Mouse (Mus musculus) hindbrain, embryonic 15.5 days (tissue): ENCODE measurements around the gene Camta1. TPM values are rescaled to one million over a fixed set of nuclear protein-coding genes. Genes with fewer than 3 reads are reported as not detected.

Experiments
- ATAC-seq: fragments of 200-750 bp; cut with Nextera tagmentation; 2 replicates; pipeline ENCODE4 v1.8.0; 2017; ENCODE audit warnings: low read depth, moderate number of reproducible peaks, moderate TSS enrichment; ENCODE audit not compliant: low FRiP score
- H3K27ac ChIP-seq: fragments of 300-500 bp; sonication (generic); replicated peaks from 2 replicates; pipeline ENCODE4 v1.5.1; 2015; ENCODE audit warnings: mild to moderate bottlenecking, inconsistent platforms
- H3K27me3 ChIP-seq: fragments of 300-500 bp; sonication (generic); 2 replicates; pipeline ENCODE4 v1.6.1; 2015; ENCODE audit warnings: control low read depth, inconsistent platforms
- H3K36me3 ChIP-seq: fragments of 300-500 bp; sonication (generic); 2 replicates; pipeline ENCODE4 v1.6.1; 2015; ENCODE audit warnings: control low read depth, inconsistent platforms
- H3K4me1 ChIP-seq: fragments of 300-500 bp; sonication (generic); replicated peaks from 2 replicates; pipeline ENCODE4 v1.6.1; 2015; ENCODE audit warnings: control low read depth, inconsistent platforms
- H3K4me2 ChIP-seq: fragments of 300-500 bp; sonication (generic); 2 replicates; pipeline ENCODE4 v1.6.1; 2015; ENCODE audit warnings: moderate library complexity, mild to moderate bottlenecking, inconsistent platforms
- H3K4me3 ChIP-seq: fragments of 300-500 bp; sonication (generic); 2 replicates; pipeline ENCODE4 v1.5.1; 2015; ENCODE audit warnings: mild to moderate bottlenecking, inconsistent platforms
- H3K9ac ChIP-seq: fragments of 300-500 bp; sonication (generic); 2 replicates; pipeline ENCODE4 v1.6.1; 2015; ENCODE audit warnings: inconsistent platforms
- H3K9me3 ChIP-seq: fragments of 300-500 bp; sonication (generic); 2 replicates; pipeline ENCODE4 v1.6.1; 2016; ENCODE audit warnings: control low read depth, inconsistent platforms
- WGBS: fragments of 180-500 bp; shearing (Covaris S2); methylation state at CpG from one replicate; pipeline ENCODE4 v1.1.7; 2015; 5-methylcytosine and 5-hydroxymethylcytosine counted together
- polyA plus RNA-seq: library from polyadenylated mRNA; unstranded; fragments of >200 nt; fragmentation: Nextera tagmentation; extraction: Ambion mirVana; gene quantifications from 2 replicates; pipeline ENCODE4 v1.2.1, GENCODE M21; 2015

The Camta1 gene
- polyA plus RNA-seq, 1 experiment from 2014 or later = 150 TPM

GRCm38 (mm10) chr4:151449981-151450380 lies 411.7 kb downstream of the Camta1 start:
- Histone ChIP-seq H3K4me1 (peaks cover 64% of the 10 kb centered on the region), H3K9ac (no peak overlapping the region)
- ATAC-seq = 0 out of 2 replicates have a peak, but pooled peaks have one; percentile 20

GRCm38 (mm10) chr4:151448341-151448740 lies 413.3 kb downstream of the Camta1 start:
- H3K27me3 ChIP-seq = no peaks in the 10 kb centered on the region
- H3K27ac ChIP-seq = no peak overlapping the region
- 86% methylated on average over 2 of the region's 2 CpGs for WGBS

More at GRCm38 (mm10) chr4:151449981-151450380, 411.7 kb downstream of the Camta1 start:
- Histone ChIP-seq H3K27ac (peak overlapping the region; percentile 41; the same call in 1 of the 2 replicates), H3K36me3 (no peaks in the 10 kb centered on the region), H3K4me2 (no peak overlapping the region), H3K9me3 (no peaks in the 10 kb centered on the region), H3K4me3 (no peak overlapping the region), H3K27me3 (no peaks in the 10 kb centered on the region)
- 10% methylated on average over 8 of the region's 8 CpGs for WGBS

GRCm38 (mm10) chr4:151444665-151445064 lies 417.0 kb downstream of the Camta1 start:
- H3K27ac ChIP-seq = no peak overlapping the region
- H3K4me1 ChIP-seq = peaks cover 23% of the 10 kb centered on the region
- no peak overlapping the region for H3K9ac ChIP-seq
- H3K9me3 ChIP-seq = no peaks in the 10 kb centered on the region
- ATAC-seq = no peak
- H3K4me3 ChIP-seq = no peak overlapping the region
- H3K27me3 ChIP-seq = no peaks in the 10 kb centered on the region
- no peak overlapping the region for H3K4me2 ChIP-seq
- WGBS = 90% methylated on average over 4 of the region's 4 CpGs
- H3K36me3 ChIP-seq = no peaks in the 10 kb centered on the region

More at GRCm38 (mm10) chr4:151448341-151448740, 413.3 kb downstream of the Camta1 start:
- Histone ChIP-seq H3K4me2 (no peak overlapping the region), H3K4me1 (peaks cover 55% of the 10 kb centered on the region), H3K9me3 (no peaks in the 10 kb centered on the region), H3K36me3 (no peaks in the 10 kb centered on the region), H3K9ac (no peak overlapping the region), H3K4me3 (no peak overlapping the region)
- ATAC-seq = no peak

- WGBS = 27% methylated on average over 7 of the region's 7 CpGs
- H3K4me1 ChIP-seq = peaks cover 29% of the 10 kb centered on the region
- no peaks in the 10 kb centered on the region for H3K36me3 ChIP-seq
- no peak overlapping the region for H3K4me2 ChIP-seq
- no peak for ATAC-seq
- H3K4me3 ChIP-seq = no peak overlapping the region
- H3K27me3 ChIP-seq = no peaks in the 10 kb centered on the region
- no peak overlapping the region for H3K9ac ChIP-seq
- peak overlapping the region; percentile 52; the same call in 1 of the 2 replicates for H3K27ac ChIP-seq
- H3K9me3 ChIP-seq = no peaks in the 10 kb centered on the region
Measured at GRCm38 (mm10) chr4:151438561-151438960, 423.1 kb downstream of the Camta1 start.

GRCm38 (mm10) chr4:151437859-151438258 lies 423.8 kb downstream of the Camta1 start:
- Histone ChIP-seq H3K27ac (peak overlapping the region; percentile 23; the same call in 1 of the 2 replicates), H3K36me3 (no peaks in the 10 kb centered on the region), H3K27me3 (no peaks in the 10 kb centered on the region), H3K9ac (no peak overlapping the region), H3K9me3 (no peaks in the 10 kb centered on the region), H3K4me3 (no peak overlapping the region), H3K4me1 (peaks cover 29% of the 10 kb centered on the region), H3K4me2 (no peak overlapping the region)
- 63% methylated on average over 11 of the region's 11 CpGs for WGBS
- ATAC-seq = no peak

GRCm38 (mm10) chr4:151425133-151425532 lies 436.5 kb downstream of the Camta1 start:
- 78% methylated on average over 3 of the region's 3 CpGs for whole genome bisulfite sequencing
- Histone ChIP-seq H3K27ac (no peak overlapping the region), H3K4me2 (no peak overlapping the region), H3K27me3 (no peaks in the 10 kb centered on the region), H3K9me3 (peaks cover 12% of the 10 kb centered on the region), H3K4me3 (no peak overlapping the region), H3K4me1 (peaks cover 13% of the 10 kb centered on the region), H3K36me3 (peaks cover 7% of the 10 kb centered on the region; the same call in 1 of the 2 replicates), H3K9ac (no peak overlapping the region)
- no peak for ATAC-seq

- 0 out of 2 replicates have a peak, but pooled peaks have one; percentile 36 for ATAC-seq
- Histone ChIP-seq H3K9me3 (peaks cover 6% of the 10 kb centered on the region; the same call in 1 of the 2 replicates), H3K4me1 (peaks cover 13% of the 10 kb centered on the region), H3K27me3 (no peaks in the 10 kb centered on the region), H3K36me3 (peaks cover 7% of the 10 kb centered on the region; the same call in 1 of the 2 replicates), H3K4me2 (no peak overlapping the region), H3K9ac (no peak overlapping the region), H3K27ac (peak overlapping the region; percentile 73), H3K4me3 (no peak overlapping the region)
- 77% methylated on average over 4 of the region's 4 CpGs for WGBS
Measured at GRCm38 (mm10) chr4:151422922-151423321, 438.8 kb downstream of the Camta1 start.

GRCm38 (mm10) chr4:151422361-151422760 lies 439.3 kb downstream of the Camta1 start:
- no peak overlapping the region for H3K4me3 ChIP-seq
- H3K4me2 ChIP-seq = no peak overlapping the region
- H3K9me3 ChIP-seq = peaks cover 4% of the 10 kb centered on the region; the same call in 1 of the 2 replicates
- peaks cover 13% of the 10 kb centered on the region for H3K4me1 ChIP-seq
- H3K27me3 ChIP-seq = no peaks in the 10 kb centered on the region
- H3K27ac ChIP-seq = 0 out of 2 replicates have a peak overlapping the region, but pooled peaks have one; percentile 1
- no peak overlapping the region for H3K9ac ChIP-seq
- WGBS = 50% methylated on average over 8 of the region's 8 CpGs
- peaks cover 3% of the 10 kb centered on the region; the same call in 1 of the 2 replicates for H3K36me3 ChIP-seq
- no peak for ATAC-seq

GRCm38 (mm10) chr4:151418344-151418875 lies 443.3 kb downstream of the Camta1 start:
- Histone ChIP-seq H3K9ac (no peak overlapping the region), H3K4me2 (no peak overlapping the region), H3K4me3 (no peak overlapping the region), H3K36me3 (no peaks in the 10 kb centered on the region), H3K9me3 (no peaks in the 10 kb centered on the region), H3K4me1 (peaks cover 12% of the 10 kb centered on the region), H3K27ac (no peak overlapping the region), H3K27me3 (no peaks in the 10 kb centered on the region)
- ATAC-seq = no peak
- 70% methylated on average over 14 of the region's 14 CpGs for WGBS

GRCm38 (mm10) chr4:151415812-151416211 lies 445.9 kb downstream of the Camta1 start:
- WGBS = 89% methylated on average over 4 of the region's 4 CpGs
- Histone ChIP-seq H3K27ac (no peak overlapping the region), H3K4me1 (peaks cover 24% of the 10 kb centered on the region), H3K4me3 (no peak overlapping the region), H3K27me3 (no peaks in the 10 kb centered on the region), H3K36me3 (no peaks in the 10 kb centered on the region), H3K4me2 (no peak overlapping the region), H3K9ac (no peak overlapping the region), H3K9me3 (no peaks in the 10 kb centered on the region)
- no peak for ATAC-seq

- Histone ChIP-seq H3K9me3 (no peaks in the 10 kb centered on the region), H3K9ac (no peak overlapping the region), H3K27me3 (no peaks in the 10 kb centered on the region), H3K4me1 (peaks cover 28% of the 10 kb centered on the region), H3K4me3 (no peak overlapping the region), H3K36me3 (no peaks in the 10 kb centered on the region), H3K4me2 (no peak overlapping the region), H3K27ac (no peak overlapping the region)
- WGBS = 95% methylated on average over 16 of the region's 16 CpGs
- ATAC-seq = no peak
Measured at GRCm38 (mm10) chr4:151415376-151415775, 446.3 kb downstream of the Camta1 start.

- H3K27me3 ChIP-seq = no peaks in the 10 kb centered on the region
- H3K4me3 ChIP-seq = no peak overlapping the region
- H3K9me3 ChIP-seq = no peaks in the 10 kb centered on the region
- H3K9ac ChIP-seq = no peak overlapping the region
- peaks cover 29% of the 10 kb centered on the region for H3K4me1 ChIP-seq
- no peak overlapping the region for H3K4me2 ChIP-seq
- 94% methylated on average over 7 of the region's 7 CpGs for WGBS
- H3K27ac ChIP-seq = no peak overlapping the region
- ATAC-seq = no peak
- H3K36me3 ChIP-seq = no peaks in the 10 kb centered on the region
Measured at GRCm38 (mm10) chr4:151414952-151415351, 446.7 kb downstream of the Camta1 start.
